Mouse (Mus musculus) ovary, postnatal 36 days (tissue): ENCODE results near the gene Cdyl.
A peak's percentile ranks its signal among the peaks of the same experiment; 100 is the strongest.

Source experiments
- DNase-seq: peaks from one replicate; pipeline ENCODE4 v3.0.0; 2022; ENCODE audit warnings: low spot score, mixed read lengths

The Cdyl gene

GRCm38 (mm10) chr13:35800270-35800669 lies 140.6 kb downstream of the Cdyl start:
- no peak for DNase-seq

DNA sequence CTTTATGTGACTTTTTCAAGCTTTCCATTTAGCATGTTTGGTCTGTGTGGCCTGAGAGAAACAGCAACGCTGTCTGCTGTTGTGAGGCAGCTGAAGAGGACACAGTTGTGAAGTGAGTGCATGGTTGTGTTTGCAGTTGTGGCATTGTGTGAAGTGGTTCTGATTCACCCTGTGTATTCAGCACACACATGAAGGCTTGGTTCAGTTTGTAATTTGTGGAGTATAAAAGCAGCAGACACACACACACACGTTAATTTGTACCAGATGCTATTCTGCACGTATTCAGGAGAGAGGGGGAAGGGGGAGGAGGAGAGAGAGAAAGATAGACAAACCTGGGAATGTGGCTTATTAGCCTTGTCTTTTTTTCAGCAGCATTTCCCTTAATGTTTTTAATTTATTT lies 146.1 kb downstream of the Cdyl start:
- no peak for DNase-seq

GRCm38 (mm10) chr13:35806165-35806564 lies 146.5 kb downstream of the Cdyl start:
- DNase-seq = no peak

- DNase-seq = no peak
Observed at GRCm38 (mm10) chr13:35807016-35807415, 147.4 kb downstream of the Cdyl start.

DNA sequence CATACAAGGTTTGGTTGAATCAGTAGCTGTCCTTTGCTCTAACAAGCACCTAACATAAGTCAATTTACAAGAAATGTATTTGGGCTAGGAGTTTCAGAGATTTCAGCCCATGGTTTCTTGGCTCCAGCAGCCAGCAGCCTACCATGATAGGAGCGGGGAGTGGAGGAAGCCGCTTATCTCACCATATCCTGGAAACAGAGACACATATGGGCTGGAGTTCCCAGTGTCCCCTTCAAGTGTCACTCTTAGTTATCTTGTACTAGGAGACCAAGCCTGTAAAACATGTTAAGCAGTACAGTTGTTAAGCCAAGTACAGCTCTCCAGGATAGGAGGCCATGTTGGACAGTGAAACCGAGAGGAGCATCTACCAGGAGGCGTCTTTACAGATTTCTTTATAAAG lies 147.9 kb downstream of the Cdyl start:
- DNase-seq = no peak

GRCm38 (mm10) chr13:35807940-35808339 lies 148.3 kb downstream of the Cdyl start:
- DNase-seq = no peak

GRCm38 (mm10) chr13:35809252-35810159 lies 149.9 kb downstream of the Cdyl start:
- no peak for DNase-seq

DNA sequence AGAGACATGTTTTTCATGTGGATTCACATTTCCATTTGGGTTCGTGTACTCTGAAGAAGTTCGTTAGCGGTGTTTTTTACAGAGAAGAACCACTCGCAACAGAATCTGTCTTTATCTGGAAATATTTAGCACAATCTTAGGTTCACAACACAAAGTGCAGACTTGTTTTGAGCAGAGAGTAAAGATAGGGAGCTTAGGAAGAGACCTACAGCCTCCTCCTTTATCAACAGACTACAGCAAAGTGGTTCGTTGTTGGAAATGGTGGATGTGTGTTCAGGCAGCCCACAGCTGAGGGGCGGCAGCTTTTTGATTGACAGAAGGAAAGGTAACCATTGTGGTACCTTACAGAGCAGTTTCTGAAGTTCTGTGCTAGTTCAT lies 150.5 kb downstream of the Cdyl start:
- no peak for DNase-seq

GRCm38 (mm10) chr13:35811361-35812190 lies 151.9 kb downstream of the Cdyl start:
- no peak for DNase-seq

DNA sequence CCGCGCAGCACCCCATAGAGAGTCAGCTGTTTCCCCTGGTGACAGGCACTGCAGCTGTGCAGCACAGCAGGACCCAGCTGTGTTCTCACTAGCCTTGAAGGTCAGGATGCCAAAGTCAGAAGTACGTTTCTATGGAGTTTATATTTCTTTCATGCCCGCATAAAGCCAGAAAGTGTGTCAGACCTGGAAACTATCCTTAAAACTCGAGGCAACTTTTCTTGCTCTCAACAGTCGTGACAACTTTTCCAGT lies 152.5 kb downstream of the Cdyl start:
- DNase-seq = no peak

- no peak for DNase-seq
Observed at GRCm38 (mm10) chr13:35813348-35814127, 153.9 kb downstream of the Cdyl start.

- no peak for DNase-seq
Observed at GRCm38 (mm10) chr13:35815205-35815726, 155.6 kb downstream of the Cdyl start.

GRCm38 (mm10) chr13:35815782-35816368 lies 156.2 kb downstream of the Cdyl start:
- peak; percentile 36 for DNase-seq

GRCm38 (mm10) chr13:35817626-35818025 lies 158.0 kb downstream of the Cdyl start:
- DNase-seq = no peak

DNA sequence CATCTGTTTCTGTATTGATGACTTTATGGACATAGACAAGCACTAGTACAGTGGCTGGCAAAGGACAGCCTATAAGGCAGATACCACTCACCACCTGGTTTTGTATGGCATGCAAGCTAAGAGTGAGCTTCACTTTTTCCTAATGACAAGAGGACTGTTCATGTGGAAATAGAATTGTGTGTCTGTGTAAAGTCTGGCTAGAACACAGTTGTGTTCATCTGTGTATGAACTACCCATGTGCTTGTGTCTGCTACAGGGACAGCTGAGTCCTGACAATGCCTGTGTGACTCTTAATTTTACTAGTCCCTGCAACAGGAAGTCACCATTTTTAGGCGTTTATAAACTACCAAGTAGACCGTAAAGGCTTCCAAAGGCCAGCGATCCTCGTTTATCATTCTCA lies 158.4 kb downstream of the Cdyl start:
- DNase-seq = no peak

GRCm38 (mm10) chr13:35821821-35822454 lies 162.3 kb downstream of the Cdyl start:
- DNase-seq = no peak

GRCm38 (mm10) chr13:35822795-35823194 lies 163.2 kb downstream of the Cdyl start:
- DNase-seq = no peak

DNA sequence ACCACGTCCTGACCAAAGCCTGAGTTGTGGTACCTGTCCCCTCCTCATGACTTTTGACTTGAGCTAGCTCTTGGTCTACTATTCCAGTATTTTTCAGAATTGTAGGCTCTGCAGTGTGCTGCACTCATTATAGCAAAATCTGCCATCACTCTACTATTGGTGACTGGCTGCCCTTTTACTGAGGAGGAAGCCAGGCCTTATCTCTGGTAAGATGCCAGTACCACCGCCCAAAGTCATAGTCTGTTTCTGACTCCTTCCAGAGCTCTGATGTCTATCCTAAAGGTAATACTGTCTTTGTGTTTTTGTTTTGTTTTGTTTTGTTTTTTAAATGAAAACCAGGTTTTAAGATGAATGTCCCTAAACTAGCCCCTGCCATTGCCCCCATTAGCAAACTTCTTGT lies 166.0 kb downstream of the Cdyl start:
- DNase-seq = no peak

- DNase-seq = no peak
Observed at GRCm38 (mm10) chr13:35832676-35833075, 173.0 kb downstream of the Cdyl start.

DNA sequence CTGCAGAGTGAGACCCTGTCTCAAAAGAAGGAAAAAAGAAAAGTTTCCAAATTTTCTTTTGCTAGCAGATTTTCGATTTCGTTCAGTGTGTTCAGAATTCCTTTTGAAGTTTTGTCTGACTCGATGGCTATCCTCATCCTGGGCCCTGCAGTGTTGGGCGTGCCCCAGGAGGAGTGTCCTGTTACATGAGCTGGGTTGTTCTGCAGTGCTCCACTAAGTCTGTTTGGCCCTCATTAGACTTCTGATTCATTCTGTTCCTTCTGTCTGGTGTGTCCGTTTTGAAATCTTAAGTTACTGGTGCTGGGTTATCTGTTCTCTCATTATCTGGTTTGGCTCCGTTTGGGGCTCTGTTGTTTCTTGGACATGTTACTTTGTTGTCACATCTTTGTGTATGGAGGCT lies 174.3 kb downstream of the Cdyl start:
- DNase-seq = no peak

GRCm38 (mm10) chr13:35835669-35836068 lies 176.0 kb downstream of the Cdyl start:
- DNase-seq = no peak
